Mouse (Mus musculus): ENCODE data around the gene Efemp2. TPM values are rescaled to one million over a fixed set of nuclear protein-coding genes. Genes with fewer than 3 reads are reported as not detected.

The Efemp2 gene
- total and polyA plus RNA-seq, 3 experiments, result 10.4 to 17.7 TPM; not detected in 1

DNA sequence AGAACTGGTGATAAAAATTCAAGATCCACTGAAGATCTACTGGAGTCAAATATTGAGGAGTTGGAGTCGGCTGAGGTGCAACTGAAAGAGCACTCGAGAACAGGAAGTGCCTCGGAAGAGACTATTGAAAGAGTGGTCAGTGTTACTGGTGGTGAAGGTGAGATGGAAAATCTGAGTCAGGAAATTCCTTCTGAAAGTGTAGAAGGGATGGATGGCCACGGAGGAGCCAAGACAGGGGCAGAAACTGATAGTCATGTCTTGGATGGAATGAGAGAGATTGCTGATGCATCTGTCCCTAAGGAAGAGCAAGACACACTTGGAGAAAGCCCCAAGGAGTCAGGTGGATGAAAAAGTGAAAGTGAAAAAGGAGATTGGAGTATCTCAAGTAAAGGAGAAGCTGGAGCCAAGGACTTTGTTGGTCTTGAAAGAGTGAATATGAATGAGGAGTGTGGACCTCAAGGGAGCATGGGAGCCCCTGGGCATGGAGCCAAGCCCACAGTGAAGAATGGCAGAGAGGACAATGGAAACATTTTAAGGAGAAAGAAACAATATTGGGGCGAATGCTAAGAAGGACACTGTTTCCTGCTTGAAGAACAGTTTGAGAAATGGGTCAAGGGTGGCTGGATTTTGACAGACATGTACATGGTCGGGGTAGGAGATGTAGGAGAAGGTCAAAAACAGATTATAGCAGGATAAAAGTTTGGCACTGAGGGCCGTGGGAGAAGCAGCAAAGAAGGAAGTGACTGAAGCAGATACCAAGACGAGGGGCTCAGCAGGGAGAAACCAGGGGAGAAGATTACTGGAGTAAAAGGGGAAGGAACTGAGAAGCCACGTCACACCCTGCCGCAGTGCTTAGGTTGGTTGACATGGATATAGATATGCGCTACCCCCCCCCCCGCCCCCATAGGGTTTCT, 38.6 kb downstream of the Efemp2 start (continued):
- no peak for TF ChIP-seq CHD2 (IDR thresholded peaks at IDR 0.05; ENCODE audit: low read length)
- TF ChIP-seq MYB (IDR thresholded peaks at IDR 0.05; ENCODE audit: low read depth, low read length), result no peak
- TF ChIP-seq HCFC1 (IDR thresholded peaks at IDR 0.05; ENCODE audit: low read depth, low read length), result peak; percentile 61; the same call in 1 of the 2 replicates
- TF ChIP-seq JUND (IDR thresholded peaks at IDR 0.05; ENCODE audit: low read depth, low read length), result no peak
- TF ChIP-seq SMC3 (IDR thresholded peaks at IDR 0.05; ENCODE audit: low read depth, low read length), result no peak
- 0 out of 2 replicates have a peak, but pooled peaks have one; percentile 31 for TF ChIP-seq MAX (IDR thresholded peaks at IDR 0.05; ENCODE audit: low read length)
- no peak for TF ChIP-seq ZNF384 (IDR thresholded peaks at IDR 0.05; ENCODE audit: low read depth, low read length)
- no peak; the same call in 1 of the 2 replicates for TF ChIP-seq ZC3H11A (IDR thresholded peaks at IDR 0.05; ENCODE audit: low read depth, low read length)
- TF ChIP-seq MAZ (IDR thresholded peaks at IDR 0.05; ENCODE audit: low read depth, low read length), result peak; percentile 51
- no peak for TF ChIP-seq POLR2AphosphoS5 (IDR thresholded peaks at IDR 0.05; ENCODE audit: borderline replicate concordance, low read depth, low read length)
- no peak for TF ChIP-seq NRF1 (IDR thresholded peaks at IDR 0.05; ENCODE audit: insufficient read depth, low read depth, low read length, poor library complexity, severe bottlenecking)
- peak; percentile 41; the same call in 1 of the 2 replicates for TF ChIP-seq TCF12 (IDR thresholded peaks at IDR 0.05; ENCODE audit: low read depth, low read length)
- peak; percentile 45; the same call in 1 of the 2 replicates for TF ChIP-seq MYC (IDR thresholded peaks at IDR 0.05; ENCODE audit: low read depth, low read length)
- peak; percentile 70 for TF ChIP-seq RCOR1 (IDR thresholded peaks at IDR 0.05; ENCODE audit: low read depth, low read length)
- TF ChIP-seq USF2 (IDR thresholded peaks at IDR 0.05; ENCODE audit: borderline replicate concordance in 1 of 2, insufficient read depth in 1 of 2, low read depth in 1 of 2, low read length in 2 of 2), result no peak
- no peak for TF ChIP-seq RAD21 (IDR thresholded peaks at IDR 0.05; ENCODE audit: low read depth, low read length)
- TF ChIP-seq USF1 (IDR thresholded peaks at IDR 0.05; ENCODE audit: low read depth, low read length), result no peak; the same call in 1 of the 2 replicates
- peak; percentile 53; the same call in 1 of the 2 replicates for TF ChIP-seq NELFE (IDR thresholded peaks at IDR 0.05; ENCODE audit: low read depth, low read length)
- TF ChIP-seq MEF2A (IDR thresholded peaks at IDR 0.05; ENCODE audit: extremely low read depth, insufficient replicate concordance, low read depth, low read length, poor library complexity, severe bottlenecking), result no peak
- TF ChIP-seq MXI1 (IDR thresholded peaks at IDR 0.05; ENCODE audit: low read depth, low read length), result no peak

DNA sequence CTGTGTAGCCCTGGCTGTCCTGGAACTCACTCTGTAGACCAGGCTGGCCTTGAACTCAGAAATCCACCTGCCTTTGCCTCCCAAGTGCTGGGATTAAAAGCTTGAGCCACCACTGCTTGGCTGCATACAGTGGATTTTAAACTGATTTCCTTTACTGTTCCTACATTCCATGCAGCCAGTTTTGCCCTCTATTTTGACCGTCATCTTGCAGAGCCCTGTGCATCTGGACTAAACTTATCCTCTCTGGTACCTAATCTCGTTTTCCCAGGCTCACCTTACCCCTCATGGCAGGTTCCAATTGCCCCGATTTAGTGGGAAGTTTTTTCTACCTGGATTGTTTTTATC, 39.2 kb downstream of the Efemp2 start:
- DNase-seq (ENCODE audit: low read depth, low spot score), result no peak
- Histone ChIP-seq H3K36me3 (ENCODE audit: control insufficient read depth in 1 of 2, insufficient read depth in 2 of 2, low read length in 2 of 2) (peaks cover 0 to 11% of the 10 kb centered on the region in 2 experiments; a peak in 2 of 4 replicates), H3K4me3 (ENCODE audit: control insufficient read depth in 1 of 2, insufficient read depth in 1 of 2, low read depth in 2 of 2, low read length in 2 of 2) (peak overlapping the region; percentile 47 to 51), H3K9ac (ENCODE audit: control insufficient read depth, low read depth, low read length, poor library complexity, severe bottlenecking) (peak overlapping the region; percentile 58), H3K27ac (ENCODE audit: control insufficient read depth, low read depth, low read length) (peak overlapping the region; percentile 85), H3K27me3 (ENCODE audit: control insufficient read depth in 1 of 2, insufficient read depth in 2 of 2, low read length in 2 of 2) (no peaks in the 10 kb centered on the region), H3K9me3 (replicated peaks; ENCODE audit: insufficient read depth, low read length) (no peaks in the 10 kb centered on the region), H3K79me2 (ENCODE audit: control insufficient read depth, insufficient read depth, low read length, poor library complexity) (peaks cover 13% of the 10 kb centered on the region), H3K4me1 (ENCODE audit: control insufficient read depth in 1 of 2, insufficient read depth in 2 of 2, low read length in 2 of 2) (peaks cover 2 to 11% of the 10 kb centered on the region in 2 experiments; a peak in 3 of 4 replicates)
- TF ChIP-seq MEF2A (IDR thresholded peaks at IDR 0.05; ENCODE audit: extremely low read depth, insufficient replicate concordance, low read depth, low read length, poor library complexity, severe bottlenecking) (no peak), MAX (IDR thresholded peaks at IDR 0.05; ENCODE audit: low read length) (0 out of 2 replicates have a peak, but pooled peaks have one; percentile 9), HCFC1 (IDR thresholded peaks at IDR 0.05; ENCODE audit: low read depth, low read length) (no peak), ZC3H11A (IDR thresholded peaks at IDR 0.05; ENCODE audit: low read depth, low read length) (no peak), TCF12 (IDR thresholded peaks at IDR 0.05; ENCODE audit: low read depth, low read length) (no peak), MYC (IDR thresholded peaks at IDR 0.05; ENCODE audit: low read depth, low read length) (no peak; the same call in 1 of the 2 replicates), NRF1 (IDR thresholded peaks at IDR 0.05; ENCODE audit: insufficient read depth, low read depth, low read length, poor library complexity, severe bottlenecking) (no peak), TAL1 (IDR thresholded peaks at IDR 0.05; ENCODE audit: low read length) (no peak), GABPA (IDR thresholded peaks at IDR 0.05; ENCODE audit: low read depth, low read length) (no peak), POLR2AphosphoS5 (IDR thresholded peaks at IDR 0.05; ENCODE audit: borderline replicate concordance, low read depth, low read length) (no peak), SIN3A (IDR thresholded peaks at IDR 0.05; ENCODE audit: low read length) (no peak), BHLHE40 (IDR thresholded peaks at IDR 0.05; ENCODE audit: borderline replicate concordance, low read depth, low read length) (no peak), POLR2A (IDR thresholded peaks at IDR 0.05; ENCODE audit: control insufficient read depth in 1 of 2, insufficient read depth in 1 of 2, low read depth in 1 of 2, low read length in 2 of 2, poor library complexity in 1 of 2) (peak in 1 of 2 experiments; percentile 24; a peak in 1 of 4 replicates), MXI1 (IDR thresholded peaks at IDR 0.05; ENCODE audit: low read depth, low read length) (no peak), ELF1 (IDR thresholded peaks at IDR 0.05; ENCODE audit: low read depth, low read length) (no peak), MAFK (IDR thresholded peaks at IDR 0.05; ENCODE audit: borderline replicate concordance, low read depth, low read length) (no peak), RCOR1 (IDR thresholded peaks at IDR 0.05; ENCODE audit: low read depth, low read length) (no peak), TBP (IDR thresholded peaks at IDR 0.05; ENCODE audit: low read depth, low read length) (peak; percentile 98), CHD2 (IDR thresholded peaks at IDR 0.05; ENCODE audit: low read length) (no peak), SMC3 (IDR thresholded peaks at IDR 0.05; ENCODE audit: low read depth, low read length) (no peak), CHD1 (IDR thresholded peaks at IDR 0.05; ENCODE audit: low read depth, low read length) (no peak), USF2 (IDR thresholded peaks at IDR 0.05; ENCODE audit: borderline replicate concordance in 1 of 2, insufficient read depth in 1 of 2, low read depth in 1 of 2, low read length in 2 of 2) (no peak), NELFE (IDR thresholded peaks at IDR 0.05; ENCODE audit: low read depth, low read length) (no peak)
